Mouse (Mus musculus): ENCODE results near the gene Mcm8. TPM values are rescaled to one million over a fixed set of nuclear protein-coding genes. Genes with fewer than 3 reads are reported as not detected.

Mcm8 gene
- 15.3 and 16.7 TPM in 2 replicates for polyA plus RNA-seq (2015; fragmentation: Nextera tagmentation; extraction: Ambion mirVana)

DNA sequence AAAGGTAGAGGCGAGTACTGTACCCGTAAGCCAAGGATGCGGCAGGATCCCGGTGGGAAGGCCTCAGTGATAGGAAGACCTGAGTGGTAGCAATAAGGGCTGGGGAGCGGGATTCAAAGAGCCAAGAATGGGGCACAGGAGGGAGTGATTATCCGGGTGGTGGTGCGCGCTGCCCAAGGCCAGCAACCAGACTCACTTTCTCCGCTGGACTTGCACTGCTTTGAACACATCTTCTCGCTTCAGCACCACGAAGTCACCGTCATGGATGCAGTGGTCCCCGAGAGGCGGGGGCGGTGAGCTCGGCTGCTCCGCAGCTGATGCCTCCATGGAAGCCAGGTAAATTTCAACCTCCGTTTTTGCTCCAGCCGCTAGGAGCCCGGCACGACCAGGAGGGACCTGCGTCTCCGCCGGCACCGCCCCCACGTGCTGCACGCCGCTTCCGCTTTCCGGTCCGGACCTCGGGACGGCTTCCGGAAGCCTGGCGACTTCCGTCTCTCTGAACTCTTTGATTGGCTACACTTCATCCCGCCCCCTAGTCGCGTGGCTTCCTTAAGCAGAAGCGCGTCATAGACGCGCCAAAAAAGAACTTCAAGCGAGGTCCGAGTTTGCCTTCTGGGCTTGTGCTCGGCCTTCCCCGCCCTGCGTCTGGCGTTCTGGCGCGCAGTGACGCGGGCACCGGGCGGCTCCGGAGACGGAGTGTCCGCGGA, at the start of gene Mcm8, which contains the start of gene Trmt6:
Gene Mcm8 (plus strand): TSS at position 534 of the 707 bp plus-strand sequence.
Gene Trmt6 (minus strand): TSS at position 448 of the 707 bp plus-strand sequence.
- Histone ChIP-seq H3K9ac (peak within 1 kb of the TSS; percentile 80), H3K9me3 (no peaks in the 10 kb centered on the region), H3K4me2 (peak within 1 kb of the TSS; percentile 76), H3K27me3 (no peaks in the 10 kb centered on the region), H3K27ac (peak within 1 kb of the TSS; percentile 80), H3K4me3 (peak within 1 kb of the TSS; percentile 86), H3K36me3 (peaks cover 9% of the 10 kb centered on the region), H3K4me1 (peaks cover 18% of the 10 kb centered on the region)
- WGBS: under 1% methylated on average over 59 of the region's 59 CpGs
- ATAC-seq (ENCODE audit: borderline replicate concordance, extremely low read depth, low FRiP score, low TSS enrichment): peak; percentile 100

DNA sequence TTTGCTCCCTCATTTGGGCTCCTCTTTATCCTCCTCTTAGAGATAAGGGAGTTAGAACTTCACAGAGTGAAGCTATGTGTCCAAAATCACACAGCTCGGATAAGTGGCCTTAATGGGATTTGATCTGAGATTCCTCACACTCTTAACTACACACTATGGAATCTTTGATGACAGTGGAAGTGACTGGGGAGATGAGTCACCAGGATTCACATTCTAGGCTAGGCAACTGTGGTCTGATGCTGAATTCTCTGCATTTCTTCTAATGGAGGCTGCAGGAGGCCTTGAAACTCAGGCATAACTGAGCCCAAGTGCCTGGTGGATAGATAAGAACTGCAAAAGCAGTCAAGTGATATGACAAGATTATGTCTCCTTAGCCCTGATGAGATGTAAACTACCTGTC, 45.1 kb upstream of the Mcm8 start:
- 28% methylated on average over 1 of the region's 1 CpGs for WGBS
- no peaks in the 10 kb centered on the region for H3K27me3 ChIP-seq

DNA sequence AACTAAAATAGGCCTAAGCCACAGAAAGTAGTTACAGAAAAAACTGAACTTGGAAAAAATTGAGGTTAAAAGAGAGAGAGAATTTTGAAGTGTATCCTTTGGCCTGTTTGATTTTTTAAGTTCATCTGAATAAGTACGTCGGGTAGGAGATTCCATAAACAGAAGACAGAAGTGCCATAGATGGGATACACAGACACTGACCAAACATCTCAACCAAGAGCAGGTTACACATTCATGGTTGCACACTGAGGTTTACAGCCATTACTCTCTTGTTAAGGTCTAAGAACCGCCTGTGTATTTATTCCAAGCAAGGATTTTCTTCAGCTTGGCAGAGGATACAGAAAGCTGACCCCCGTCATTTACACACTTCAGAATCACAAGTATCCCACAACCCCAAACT, 35.0 kb upstream of the Mcm8 start, which contains the start of gene Chgb:
Gene Chgb (plus strand): TSS at position 301 of the 400 bp plus-strand sequence.
- H3K9me3 ChIP-seq: no peaks in the 10 kb centered on the region
- no peak within 1 kb of the TSS for H3K9ac ChIP-seq
- H3K4me3 ChIP-seq: peak within 1 kb of the TSS; percentile 37
- no peak for ATAC-seq (ENCODE audit: borderline replicate concordance, extremely low read depth, low FRiP score, low TSS enrichment)
- H3K36me3 ChIP-seq: no peaks in the 10 kb centered on the region
- H3K4me1 ChIP-seq: peaks cover 5% of the 10 kb centered on the region
- H3K4me2 ChIP-seq: peak within 1 kb of the TSS; percentile 73
- WGBS: 8% methylated on average over 4 of the region's 4 CpGs
- no peak within 1 kb of the TSS for H3K27ac ChIP-seq
- peaks cover 7% of the 10 kb centered on the region for H3K27me3 ChIP-seq

More for the DNA sequence above, 45.1 kb upstream of the Mcm8 start:
- Histone ChIP-seq H3K9ac (no peak overlapping the region), H3K4me3 (no peak overlapping the region), H3K36me3 (no peaks in the 10 kb centered on the region), H3K27ac (no peak overlapping the region), H3K4me2 (no peak overlapping the region), H3K4me1 (no peaks in the 10 kb centered on the region), H3K9me3 (no peaks in the 10 kb centered on the region)
- no peak for ATAC-seq (ENCODE audit: borderline replicate concordance, extremely low read depth, low FRiP score, low TSS enrichment)

DNA sequence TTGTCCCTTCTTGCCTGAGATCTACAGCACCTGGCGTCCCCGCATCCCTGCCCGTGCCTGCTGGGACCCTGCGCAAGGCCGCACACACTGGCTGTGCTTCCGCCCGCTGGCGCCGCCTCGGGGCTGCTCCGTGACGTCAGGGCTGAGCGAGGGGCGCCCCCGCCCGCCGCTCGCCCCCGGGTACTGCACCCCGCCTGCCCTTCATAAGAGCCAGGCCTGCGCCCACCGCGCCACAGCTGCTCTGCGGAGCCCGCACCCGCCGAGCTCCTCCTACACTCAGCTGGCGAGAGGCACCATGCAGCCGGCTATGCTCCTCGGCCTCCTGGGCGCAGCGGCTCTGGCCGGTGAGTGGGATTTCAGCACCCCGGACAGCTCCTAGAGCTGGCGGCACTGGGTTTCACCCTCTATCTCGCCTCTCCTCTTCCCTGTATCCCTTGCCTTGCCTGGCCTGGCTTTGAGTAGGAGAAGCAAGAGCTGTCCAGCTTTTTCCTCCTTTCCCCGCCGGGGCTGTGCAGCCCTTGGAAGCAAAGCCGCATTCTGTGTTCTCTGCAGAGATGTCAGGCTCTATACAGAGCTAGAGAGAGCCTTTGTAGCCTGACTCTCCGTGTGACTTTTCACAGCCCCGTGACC, 34.4 kb upstream of the Mcm8 start:
- peak; percentile 98 for ATAC-seq (ENCODE audit: borderline replicate concordance, extremely low read depth, low FRiP score, low TSS enrichment)
- no peaks in the 10 kb centered on the region for H3K36me3 ChIP-seq
- peak overlapping the region; percentile 37 for H3K4me3 ChIP-seq
- H3K9ac ChIP-seq: no peak overlapping the region
- H3K9me3 ChIP-seq: no peaks in the 10 kb centered on the region
- H3K4me1 ChIP-seq: peaks cover 5% of the 10 kb centered on the region
- H3K4me2 ChIP-seq: peak overlapping the region; percentile 73
- WGBS: under 1% methylated on average over 40 of the region's 41 CpGs
- peaks cover 7% of the 10 kb centered on the region for H3K27me3 ChIP-seq
- H3K27ac ChIP-seq: no peak overlapping the region

DNA sequence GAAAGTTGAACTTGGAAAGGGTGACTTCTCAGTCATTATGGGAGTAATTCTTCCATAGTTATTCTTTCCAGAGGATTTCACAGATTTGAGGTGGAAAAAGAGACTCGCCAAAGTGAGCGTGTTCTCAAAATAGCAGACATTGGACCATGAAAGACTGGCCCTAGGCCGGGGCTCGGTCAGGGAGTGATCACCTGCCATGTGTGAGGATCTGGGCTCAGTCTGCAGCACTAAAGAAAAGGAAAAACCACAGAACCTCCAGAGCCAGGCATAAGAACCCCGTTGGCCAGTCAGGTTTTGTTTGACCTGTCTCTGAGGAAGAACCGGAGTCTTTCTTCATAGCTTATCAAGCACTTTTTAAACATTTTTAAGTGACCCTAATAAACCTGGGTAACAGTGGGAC, 31.9 kb upstream of the Mcm8 start:
- WGBS: 73% methylated on average over 6 of the region's 6 CpGs
- Histone ChIP-seq H3K4me2 (no peak overlapping the region), H3K4me1 (peaks cover 5% of the 10 kb centered on the region), H3K9ac (no peak overlapping the region), H3K27ac (no peak overlapping the region), H3K4me3 (no peak overlapping the region), H3K27me3 (peaks cover 7% of the 10 kb centered on the region), H3K36me3 (no peaks in the 10 kb centered on the region), H3K9me3 (no peaks in the 10 kb centered on the region)
- ATAC-seq (ENCODE audit: borderline replicate concordance, extremely low read depth, low FRiP score, low TSS enrichment): no peak

DNA sequence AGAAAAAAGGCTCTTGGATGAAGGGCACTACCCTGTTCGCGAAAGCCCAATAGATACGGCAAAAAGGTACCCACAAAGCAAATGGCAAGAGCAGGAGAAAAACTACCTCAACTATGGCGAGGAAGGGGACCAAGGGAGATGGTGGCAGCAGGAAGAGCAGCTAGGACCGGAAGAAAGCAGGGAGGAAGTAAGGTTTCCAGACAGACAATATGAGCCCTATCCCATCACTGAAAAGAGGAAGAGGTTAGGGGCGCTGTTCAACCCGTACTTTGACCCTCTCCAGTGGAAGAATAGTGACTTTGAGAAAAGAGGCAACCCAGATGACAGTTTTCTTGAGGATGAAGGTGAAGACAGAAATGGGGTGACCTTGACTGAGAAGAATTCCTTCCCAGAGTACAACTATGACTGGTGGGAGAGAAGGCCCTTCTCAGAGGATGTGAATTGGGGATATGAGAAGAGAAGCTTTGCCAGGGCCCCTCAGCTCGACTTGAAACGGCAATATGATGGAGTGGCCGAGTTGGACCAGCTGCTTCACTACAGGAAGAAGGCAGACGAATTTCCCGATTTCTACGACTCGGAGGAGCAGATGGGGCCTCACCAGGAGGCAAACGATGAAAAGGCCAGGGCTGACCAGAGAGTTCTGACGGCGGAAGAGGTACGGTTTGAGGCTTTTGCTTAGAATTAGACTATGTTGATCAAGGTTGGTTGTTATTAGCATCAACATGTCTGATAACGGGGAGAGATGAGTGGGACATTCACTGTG, 22.3 kb upstream of the Mcm8 start:
- Histone ChIP-seq H3K27me3 (no peaks in the 10 kb centered on the region), H3K27ac (no peak overlapping the region), H3K36me3 (no peaks in the 10 kb centered on the region), H3K9me3 (no peaks in the 10 kb centered on the region), H3K4me2 (no peak overlapping the region), H3K9ac (no peak overlapping the region), H3K4me3 (no peak overlapping the region), H3K4me1 (no peaks in the 10 kb centered on the region)
- 76% methylated on average over 19 of the region's 19 CpGs for WGBS
- no peak for ATAC-seq (ENCODE audit: borderline replicate concordance, extremely low read depth, low FRiP score, low TSS enrichment)

DNA sequence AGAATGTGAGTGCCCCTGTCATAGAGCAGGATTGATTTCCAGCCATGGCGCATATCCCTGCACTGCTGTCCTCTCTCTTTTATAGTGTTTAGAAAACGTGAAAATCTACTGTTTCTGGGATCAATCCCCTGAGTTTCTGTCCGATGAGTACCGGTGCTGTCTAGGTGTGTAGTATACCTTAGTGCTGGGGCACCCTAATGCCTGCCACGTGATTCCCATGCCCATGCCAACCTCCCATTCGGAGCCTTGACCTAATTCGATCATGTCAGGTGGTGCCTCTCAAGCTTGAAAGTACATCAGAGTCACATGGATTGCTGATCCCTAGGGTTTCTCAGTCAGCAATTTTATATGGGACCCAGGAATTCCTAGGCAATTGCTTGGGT, 21.7 kb upstream of the Mcm8 start:
- ATAC-seq (ENCODE audit: borderline replicate concordance, extremely low read depth, low FRiP score, low TSS enrichment): no peak
- WGBS: 82% methylated on average over 7 of the region's 7 CpGs
- no peaks in the 10 kb centered on the region for H3K36me3 ChIP-seq

DNA sequence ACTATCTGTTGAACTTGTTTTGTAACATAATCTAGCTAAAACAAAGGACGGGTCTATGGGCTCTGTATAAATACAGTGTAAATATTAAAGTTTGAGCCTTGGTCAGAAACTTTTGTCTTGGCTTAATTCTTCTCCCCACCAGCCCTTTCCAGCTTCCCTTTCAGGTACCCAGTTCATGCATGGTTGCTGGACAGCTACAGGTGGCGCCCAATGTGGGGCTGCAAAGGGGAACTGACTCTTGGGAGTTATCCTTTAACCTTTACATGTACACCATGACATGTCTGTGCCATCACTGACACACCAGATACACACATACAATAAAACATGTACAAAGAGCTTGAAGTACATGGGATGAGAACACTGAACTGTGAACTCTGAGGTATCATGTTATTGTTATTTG, 13.0 kb upstream of the Mcm8 start:
- Histone ChIP-seq H3K36me3 (peaks cover 42% of the 10 kb centered on the region), H3K27me3 (no peaks in the 10 kb centered on the region), H3K4me1 (no peaks in the 10 kb centered on the region), H3K9ac (no peak overlapping the region), H3K27ac (no peak overlapping the region), H3K4me2 (no peak overlapping the region), H3K9me3 (no peaks in the 10 kb centered on the region), H3K4me3 (no peak overlapping the region)
- ATAC-seq (ENCODE audit: borderline replicate concordance, extremely low read depth, low FRiP score, low TSS enrichment): no peak
- WGBS: 82% methylated on average over 2 of the region's 2 CpGs

More for the DNA sequence above, 21.7 kb upstream of the Mcm8 start:
- H3K27ac ChIP-seq: no peak overlapping the region
- H3K27me3 ChIP-seq: no peaks in the 10 kb centered on the region
- no peaks in the 10 kb centered on the region for H3K4me1 ChIP-seq
- no peak overlapping the region for H3K4me2 ChIP-seq
- H3K9ac ChIP-seq: no peak overlapping the region
- H3K9me3 ChIP-seq: no peaks in the 10 kb centered on the region
- no peak overlapping the region for H3K4me3 ChIP-seq

DNA sequence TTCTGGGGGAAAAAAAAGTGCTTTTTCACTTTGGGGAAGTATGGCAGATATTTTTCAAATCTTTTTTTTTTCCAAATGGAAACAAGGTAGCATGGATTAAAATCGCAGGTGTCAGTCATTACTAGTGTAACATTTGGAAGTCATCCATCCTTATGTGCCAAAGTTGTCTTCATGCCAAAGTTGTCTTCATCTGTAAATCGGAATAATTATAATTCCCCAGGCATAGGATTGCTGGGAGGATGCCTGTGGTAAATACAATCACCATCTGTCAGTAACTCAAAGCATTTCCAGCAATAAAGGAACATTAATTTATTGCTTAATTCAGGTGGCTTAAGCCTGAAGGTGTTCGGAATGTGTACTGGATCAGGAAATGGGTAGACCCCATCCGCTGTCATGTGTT, 25.1 kb downstream of the Mcm8 start:
- Histone ChIP-seq H3K4me1 (no peaks in the 10 kb centered on the region), H3K27ac (no peak overlapping the region), H3K9me3 (no peaks in the 10 kb centered on the region), H3K27me3 (no peaks in the 10 kb centered on the region), H3K36me3 (peaks cover 29% of the 10 kb centered on the region; the same call in 1 of the 2 replicates), H3K4me3 (no peak overlapping the region), H3K9ac (no peak overlapping the region), H3K4me2 (no peak overlapping the region)
- no peak for ATAC-seq (ENCODE audit: borderline replicate concordance, extremely low read depth, low FRiP score, low TSS enrichment)
- WGBS: 96% methylated on average over 4 of the region's 4 CpGs

DNA sequence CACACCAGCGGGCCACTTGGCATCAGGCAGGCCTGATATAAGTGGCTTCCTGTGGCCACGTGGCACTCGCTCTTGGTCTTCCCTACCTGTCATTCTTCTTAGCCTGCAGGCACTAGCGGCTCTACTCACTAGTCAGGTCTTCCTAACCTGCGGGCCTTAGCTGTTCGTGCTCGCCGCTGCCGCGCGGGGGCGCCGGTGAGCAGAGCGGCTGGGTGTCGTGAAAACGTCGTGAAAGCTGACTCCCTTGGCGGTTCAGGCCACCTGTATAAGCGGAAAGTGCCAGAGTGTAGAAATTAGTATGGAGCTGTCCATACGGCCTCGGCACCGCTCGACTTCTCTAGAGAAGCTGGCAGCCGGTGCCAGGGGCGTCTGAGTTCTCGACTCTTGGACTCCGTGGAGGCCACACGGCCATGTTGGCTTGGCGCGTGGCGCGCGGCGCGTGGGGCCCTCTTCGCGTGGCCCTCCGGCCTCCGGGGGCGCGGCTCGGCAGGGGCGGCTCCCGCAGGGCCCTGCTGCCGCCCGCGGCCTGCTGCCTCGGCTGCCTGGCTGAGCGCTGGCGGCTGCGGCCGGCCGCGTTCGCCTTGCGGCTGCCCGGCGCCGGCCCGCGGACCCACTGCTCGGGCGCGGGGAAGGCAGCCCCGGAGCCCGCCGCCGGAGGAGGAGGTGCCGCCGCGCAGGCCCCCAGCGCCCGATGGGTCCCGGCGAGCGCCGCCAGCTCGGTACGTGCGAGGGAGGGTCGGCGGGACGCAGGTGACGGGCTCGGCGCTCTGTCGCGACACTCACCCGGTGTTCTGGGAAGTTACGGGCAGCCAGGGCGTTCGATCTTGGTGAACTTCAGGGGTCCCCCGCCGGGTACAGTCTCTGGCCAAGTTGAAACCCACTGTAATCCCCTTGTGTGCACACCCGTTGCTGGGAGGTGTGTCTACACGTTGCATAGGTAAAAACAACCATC, 30.7 kb downstream of the Mcm8 start, which contains the start of gene Crls1:
Gene Crls1 (plus strand): TSS at position 260 of the 952 bp plus-strand sequence.
- H3K4me2 ChIP-seq: peak within 1 kb of the TSS; percentile 67
- H3K4me3 ChIP-seq: peak within 1 kb of the TSS; percentile 85
- no peaks in the 10 kb centered on the region for H3K27me3 ChIP-seq
- H3K27ac ChIP-seq: peak within 1 kb of the TSS; percentile 89
- peaks cover 12% of the 10 kb centered on the region; the same call in 1 of the 2 replicates for H3K36me3 ChIP-seq
- under 1% methylated on average over 56 of the region's 96 CpGs for WGBS
- peak; percentile 86 for ATAC-seq (ENCODE audit: borderline replicate concordance, extremely low read depth, low FRiP score, low TSS enrichment)
- peaks cover 11% of the 10 kb centered on the region for H3K4me1 ChIP-seq
- H3K9ac ChIP-seq: peak within 1 kb of the TSS; percentile 88
- no peaks in the 10 kb centered on the region for H3K9me3 ChIP-seq

DNA sequence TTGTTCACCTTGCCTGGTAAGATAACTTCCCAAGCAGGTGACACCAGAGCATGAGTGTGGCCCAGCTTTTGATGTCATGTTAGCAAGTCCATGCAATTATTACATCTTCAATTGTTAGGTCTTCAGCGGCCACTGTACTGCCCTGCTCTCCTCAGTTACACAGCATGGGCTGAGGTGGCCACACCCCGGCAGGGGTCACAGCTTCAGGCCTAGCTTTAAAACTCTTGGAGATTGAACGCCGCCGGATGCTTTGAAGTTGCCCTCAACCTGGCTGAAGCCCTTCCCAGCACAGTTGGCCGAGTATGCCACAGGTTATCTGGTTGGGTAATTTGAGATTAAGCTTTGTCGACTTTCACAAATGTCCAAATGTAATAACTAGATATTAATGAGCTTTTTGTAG, 31.6 kb downstream of the Mcm8 start:
- H3K9ac ChIP-seq: peak overlapping the region; percentile 88
- no peak for ATAC-seq (ENCODE audit: borderline replicate concordance, extremely low read depth, low FRiP score, low TSS enrichment)
- peak overlapping the region; percentile 85 for H3K4me3 ChIP-seq
- H3K36me3 ChIP-seq: peaks cover 10% of the 10 kb centered on the region; the same call in 1 of the 2 replicates
- H3K4me2 ChIP-seq: peak overlapping the region; percentile 67
- no peaks in the 10 kb centered on the region for H3K9me3 ChIP-seq
- peaks cover 11% of the 10 kb centered on the region for H3K4me1 ChIP-seq
- 23% methylated on average over 7 of the region's 7 CpGs for WGBS
- no peaks in the 10 kb centered on the region for H3K27me3 ChIP-seq
- H3K27ac ChIP-seq: no peak overlapping the region
